Mouse (Mus musculus) forebrain, embryonic 15.5 days (tissue): ENCODE measurements around the gene Tti1. TPM values are rescaled to one million over a fixed set of nuclear protein-coding genes. Genes with fewer than 3 reads are reported as not detected.

Source experiments
- ATAC-seq: fragments of 200-750 bp; cut with Nextera tagmentation; replicated peaks from 2 replicates; pipeline ENCODE4 v1.8.0; 2017; ENCODE audit warnings: mild to moderate bottlenecking, moderate TSS enrichment, moderate library complexity
- H3K27ac ChIP-seq: fragments of 300-500 bp; sonication (generic); replicated peaks from 2 replicates; pipeline ENCODE4 v1.5.1; 2015; ENCODE audit warnings: mild to moderate bottlenecking, inconsistent platforms
- H3K27me3 ChIP-seq: fragments of 300-500 bp; sonication (generic); 2 replicates; pipeline ENCODE4 v1.6.1; 2015; ENCODE audit warnings: inconsistent platforms
- H3K36me3 ChIP-seq: fragments of 300-500 bp; sonication (generic); 2 replicates; pipeline ENCODE4 v1.6.1; 2015; ENCODE audit warnings: mild to moderate bottlenecking, inconsistent platforms
- H3K4me1 ChIP-seq: fragments of 300-500 bp; sonication (generic); 2 replicates; pipeline ENCODE4 v1.6.1; 2015; ENCODE audit warnings: inconsistent platforms
- H3K4me2 ChIP-seq: fragments of 300-500 bp; sonication (generic); replicated peaks from 2 replicates; pipeline ENCODE4 v1.6.1; 2015; ENCODE audit warnings: mild to moderate bottlenecking, inconsistent platforms
- H3K4me3 ChIP-seq: fragments of 300-500 bp; sonication (generic); 2 replicates; pipeline ENCODE4 v1.5.1; 2015; ENCODE audit warnings: mild to moderate bottlenecking, inconsistent platforms
- H3K9ac ChIP-seq: fragments of 300-500 bp; sonication (generic); replicated peaks from 2 replicates; pipeline ENCODE4 v1.6.1; 2015; ENCODE audit warnings: mild to moderate bottlenecking, inconsistent platforms
- H3K9me3 ChIP-seq: fragments of 300-500 bp; sonication (generic); 2 replicates; pipeline ENCODE4 v1.6.1; 2016; ENCODE audit warnings: inconsistent platforms
- WGBS: fragments of 180-500 bp; shearing (Covaris S2); methylation state at CpG from one replicate; pipeline ENCODE4 v1.1.7; 2015; ENCODE audit warnings: mixed read lengths; 5-methylcytosine and 5-hydroxymethylcytosine counted together
- polyA plus RNA-seq: library from polyadenylated mRNA; unstranded; fragments of >200 nt; fragmentation: Nextera tagmentation; extraction: Ambion mirVana; gene quantifications from 2 replicates; pipeline ENCODE4 v1.2.1, GENCODE M21; 2015

The Tti1 gene
- polyA plus RNA-seq, 1 experiment from 2014 or later = 21.3 TPM

DNA sequence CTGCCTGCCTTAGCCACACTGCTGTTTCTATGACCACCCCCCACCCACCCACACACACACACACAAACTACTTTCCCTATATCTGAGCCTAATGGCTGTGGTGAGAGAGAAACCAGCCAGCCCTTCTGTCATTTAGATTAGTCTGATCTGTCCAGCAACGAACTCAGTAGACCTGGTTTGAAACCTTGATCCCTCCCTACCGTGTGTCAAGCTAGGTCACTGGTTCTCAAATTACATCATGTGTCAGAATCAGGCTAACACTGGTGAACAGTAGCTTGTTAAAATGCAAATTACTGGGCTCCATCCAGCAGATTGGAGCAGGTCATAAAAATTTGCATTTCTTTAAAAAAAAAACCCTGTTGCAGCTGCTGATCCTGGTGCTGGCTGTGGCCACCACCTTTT, 70.5 kb downstream of the Tti1 start:
- Histone ChIP-seq H3K4me1 (peaks cover 28% of the 10 kb centered on the region), H3K9ac (no peak overlapping the region), H3K27ac (no peak overlapping the region), H3K27me3 (no peaks in the 10 kb centered on the region), H3K9me3 (no peaks in the 10 kb centered on the region), H3K4me3 (no peak overlapping the region), H3K36me3 (no peaks in the 10 kb centered on the region), H3K4me2 (no peak overlapping the region)
- 0 out of 2 replicates have a peak, but pooled peaks have one; percentile 53 for ATAC-seq
- 4% methylated on average over 2 of the region's 2 CpGs for WGBS

DNA sequence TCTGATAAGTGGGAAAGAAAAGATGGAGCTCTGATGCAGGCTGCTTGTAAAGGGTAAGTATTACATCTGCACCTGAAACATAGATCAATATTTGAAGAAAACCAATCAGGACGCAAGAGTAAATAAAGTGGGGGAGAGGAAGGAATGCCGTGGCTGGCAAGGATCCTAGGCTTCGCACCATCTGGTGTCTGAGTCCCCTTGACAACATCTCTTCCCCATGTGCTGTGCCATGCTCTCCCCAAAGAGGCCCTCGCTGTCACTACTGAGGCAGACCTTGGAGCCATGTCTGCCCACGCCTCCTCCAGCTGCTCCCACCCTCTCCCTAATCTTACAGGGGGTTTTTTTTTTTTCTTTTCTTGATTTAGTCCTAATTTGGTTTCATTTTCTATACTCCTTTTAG, 74.3 kb downstream of the Tti1 start:
- no peak; the same call in 1 of the 2 replicates for ATAC-seq
- Histone ChIP-seq H3K9ac (no peak overlapping the region), H3K4me1 (peaks cover 28% of the 10 kb centered on the region), H3K36me3 (no peaks in the 10 kb centered on the region), H3K27ac (peak overlapping the region; percentile 12; the same call in 1 of the 2 replicates), H3K4me3 (no peak overlapping the region), H3K4me2 (no peak overlapping the region), H3K9me3 (no peaks in the 10 kb centered on the region), H3K27me3 (no peaks in the 10 kb centered on the region)
- WGBS = 50% methylated on average over 5 of the region's 5 CpGs

DNA sequence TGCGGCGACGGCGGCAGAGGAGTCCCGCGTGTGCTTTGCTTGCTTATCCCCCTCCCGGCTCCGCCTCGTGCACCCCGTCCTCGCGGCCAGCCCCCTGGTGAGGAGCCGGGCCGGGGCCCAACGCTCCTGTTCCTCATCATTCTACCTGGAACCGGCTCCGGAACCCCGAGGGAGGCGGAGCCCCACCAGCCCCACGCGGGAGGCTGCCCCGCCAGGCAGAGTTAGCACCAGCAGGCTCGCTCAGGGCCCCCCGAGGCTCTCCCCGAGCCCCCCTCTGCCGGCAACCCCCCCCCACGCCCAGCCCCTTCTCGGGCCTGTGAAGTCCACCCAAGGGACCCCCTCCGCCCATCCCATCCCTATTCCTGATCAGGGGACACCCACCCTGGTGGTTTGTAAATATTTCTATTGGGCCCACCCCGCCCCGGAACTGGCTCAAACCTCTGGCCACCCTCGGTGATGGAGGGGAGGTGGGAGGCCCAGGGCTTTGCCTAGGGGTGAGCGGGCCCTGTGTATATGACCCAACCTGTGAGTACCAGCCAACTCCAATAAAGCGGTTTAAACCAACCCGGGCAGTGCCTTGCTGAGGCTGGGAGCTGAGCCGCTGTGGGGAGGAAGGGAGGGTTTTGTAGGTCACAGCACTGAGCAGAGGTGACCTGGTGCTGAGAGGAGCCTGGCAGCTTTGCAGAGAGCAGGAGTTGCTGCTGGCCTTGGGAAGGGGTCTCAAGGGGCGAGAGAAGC, 83.9 kb downstream of the Tti1 start:
- H3K9me3 ChIP-seq = no peaks in the 10 kb centered on the region
- peak overlapping the region; percentile 52 for H3K4me3 ChIP-seq
- H3K9ac ChIP-seq = peak overlapping the region; percentile 68
- peak overlapping the region; percentile 20; the same call in 1 of the 2 replicates for H3K27ac ChIP-seq
- 10% methylated on average over 37 of the region's 37 CpGs for WGBS
- peak; percentile 48 for ATAC-seq
- H3K4me1 ChIP-seq = peaks cover 29% of the 10 kb centered on the region
- no peaks in the 10 kb centered on the region for H3K36me3 ChIP-seq
- H3K4me2 ChIP-seq = peak overlapping the region; percentile 95
- peaks cover 19% of the 10 kb centered on the region; the same call in 1 of the 2 replicates for H3K27me3 ChIP-seq

DNA sequence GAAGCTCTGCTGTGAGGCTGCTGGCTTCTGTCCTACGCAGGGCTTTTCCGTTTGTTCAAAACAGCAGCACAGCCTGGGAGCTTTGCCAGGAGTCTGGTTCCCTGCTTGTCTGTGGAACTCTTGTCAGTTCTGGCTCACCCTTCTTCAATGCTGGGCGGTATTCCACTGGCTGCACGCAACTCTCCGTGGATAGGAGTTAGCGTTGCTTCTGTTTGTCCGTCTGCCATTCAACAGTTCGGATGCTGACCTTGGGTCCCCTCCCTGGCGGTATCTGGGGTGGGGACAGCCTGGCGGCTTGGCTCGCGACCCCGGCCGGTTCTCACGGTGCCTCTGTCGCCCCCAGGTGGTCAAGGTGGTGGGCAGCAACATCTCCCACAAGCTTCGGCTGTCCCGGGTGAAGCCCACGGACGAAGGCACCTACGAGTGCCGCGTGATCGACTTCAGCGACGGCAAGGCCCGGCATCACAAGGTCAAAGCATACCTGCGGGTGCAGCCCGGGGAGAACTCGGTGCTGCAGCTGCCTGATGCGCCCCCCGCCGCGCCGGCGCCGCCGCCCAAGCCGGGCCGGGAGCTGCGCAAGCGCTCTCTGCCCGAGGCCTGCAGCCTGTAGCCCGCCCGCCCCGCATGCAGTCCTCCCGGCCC, 84.6 kb downstream of the Tti1 start:
- H3K9ac ChIP-seq = peak overlapping the region; percentile 68
- H3K36me3 ChIP-seq = no peaks in the 10 kb centered on the region
- under 1% methylated on average over 47 of the region's 47 CpGs for WGBS
- no peaks in the 10 kb centered on the region for H3K9me3 ChIP-seq
- H3K27ac ChIP-seq = peak overlapping the region; percentile 20
- H3K27me3 ChIP-seq = peaks cover 19% of the 10 kb centered on the region; the same call in 1 of the 2 replicates
- peaks cover 29% of the 10 kb centered on the region for H3K4me1 ChIP-seq
- H3K4me2 ChIP-seq = peak overlapping the region; percentile 95
- ATAC-seq = peak; percentile 82
- H3K4me3 ChIP-seq = peak overlapping the region; percentile 52

DNA sequence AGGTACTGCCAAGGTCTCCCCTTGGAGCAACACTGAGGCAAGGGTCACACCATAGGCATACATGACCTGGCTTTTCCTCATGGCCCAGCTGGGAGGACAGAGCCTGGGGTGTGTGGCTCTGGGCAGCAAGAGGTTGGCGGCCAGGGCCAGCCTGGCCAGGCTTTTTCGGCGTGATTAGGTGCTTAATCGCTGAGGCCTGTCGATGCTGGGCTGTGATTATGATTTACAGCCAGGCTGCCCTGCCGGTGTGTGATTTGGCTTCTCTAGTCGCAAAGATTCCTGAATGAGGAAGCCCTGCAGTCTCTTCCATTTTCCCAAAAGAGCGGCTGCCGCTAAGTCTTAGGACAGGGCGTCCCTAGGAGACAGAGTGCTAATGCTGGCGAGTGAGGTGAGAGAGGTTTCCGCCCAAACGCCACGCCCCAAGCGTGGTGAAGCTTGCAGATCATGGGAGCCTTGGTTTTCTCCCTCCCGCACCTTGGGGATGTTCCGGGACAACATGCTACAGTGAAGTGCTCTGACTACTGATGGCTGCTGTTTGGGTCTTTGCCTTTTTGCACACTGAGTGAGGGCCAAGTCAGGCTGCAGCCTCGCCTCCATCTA, 87.5 kb downstream of the Tti1 start:
- Histone ChIP-seq H3K4me2 (peak overlapping the region; percentile 29), H3K27ac (no peak overlapping the region), H3K9ac (no peak overlapping the region), H3K27me3 (peaks cover 19% of the 10 kb centered on the region; the same call in 1 of the 2 replicates), H3K4me1 (peaks cover 32% of the 10 kb centered on the region), H3K4me3 (no peak overlapping the region), H3K9me3 (no peaks in the 10 kb centered on the region), H3K36me3 (no peaks in the 10 kb centered on the region)
- WGBS = 6% methylated on average over 18 of the region's 18 CpGs
- ATAC-seq = no peak

DNA sequence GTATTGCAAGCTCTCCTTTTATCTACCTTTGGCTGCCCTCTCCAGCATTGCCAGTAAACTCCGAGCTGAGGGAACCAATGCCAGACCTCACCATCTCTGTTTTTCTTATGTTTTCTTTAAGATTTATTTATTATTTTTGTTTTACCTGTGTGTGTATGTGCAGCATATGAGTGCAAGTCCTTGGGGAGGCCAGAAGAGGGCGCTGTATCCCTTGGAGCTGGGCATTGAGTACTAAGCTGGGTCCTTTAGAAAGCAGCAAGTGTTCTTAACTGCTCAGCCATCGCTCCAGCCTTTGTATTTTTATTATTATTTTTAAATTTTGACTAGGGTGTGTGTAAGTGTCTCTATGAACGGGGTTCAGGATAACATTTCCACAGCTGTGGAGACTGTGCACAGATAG, 91.6 kb downstream of the Tti1 start:
- Histone ChIP-seq H3K4me2 (no peak overlapping the region), H3K4me1 (peaks cover 16% of the 10 kb centered on the region), H3K9ac (no peak overlapping the region), H3K4me3 (no peak overlapping the region), H3K36me3 (no peaks in the 10 kb centered on the region), H3K27me3 (peaks cover 15% of the 10 kb centered on the region; the same call in 1 of the 2 replicates), H3K9me3 (no peaks in the 10 kb centered on the region), H3K27ac (no peak overlapping the region)
- 85% methylated on average over 4 of the region's 4 CpGs for WGBS
- no peak for ATAC-seq

DNA sequence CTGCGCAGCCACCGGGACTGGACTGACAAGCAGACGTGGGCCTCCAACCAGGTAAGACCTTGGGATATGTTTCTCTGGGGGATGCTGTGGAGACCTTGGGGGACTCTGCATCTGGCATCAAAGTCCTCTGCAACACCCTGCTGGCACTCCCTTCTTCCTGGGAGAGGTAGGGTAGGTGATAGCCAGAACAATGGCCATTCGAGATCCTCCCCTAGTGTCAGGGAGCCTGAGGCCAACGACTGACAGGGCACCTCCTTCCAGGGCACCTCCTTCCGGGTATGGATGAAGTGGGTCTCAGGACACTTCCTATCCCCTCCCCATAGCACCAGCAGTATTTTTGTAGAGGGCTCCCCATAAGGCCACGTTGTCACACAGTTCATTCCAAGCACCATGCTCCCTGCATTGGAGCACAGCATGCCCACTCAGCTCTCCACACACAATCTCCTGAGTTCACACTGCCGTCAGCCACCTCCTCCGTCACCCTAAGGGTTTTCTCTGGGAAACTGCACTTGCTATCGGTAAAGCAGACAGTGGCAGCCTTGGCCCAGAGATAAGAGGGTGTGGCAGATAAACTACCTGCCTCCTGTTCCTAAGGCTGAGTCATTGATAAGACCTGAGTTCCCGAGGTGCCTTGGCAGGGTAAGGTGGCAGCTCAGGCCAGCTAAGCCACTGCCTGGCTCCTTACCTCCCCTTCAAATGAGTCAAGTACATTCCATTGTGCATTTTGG, 92.6 kb downstream of the Tti1 start:
- no peak for ATAC-seq
- Histone ChIP-seq H3K36me3 (no peaks in the 10 kb centered on the region), H3K4me3 (no peak overlapping the region), H3K9me3 (no peaks in the 10 kb centered on the region), H3K4me2 (no peak overlapping the region), H3K9ac (no peak overlapping the region), H3K27me3 (peaks cover 7% of the 10 kb centered on the region; the same call in 1 of the 2 replicates), H3K27ac (no peak overlapping the region), H3K4me1 (peaks cover 5% of the 10 kb centered on the region)
- WGBS = 74% methylated on average over 11 of the region's 11 CpGs

DNA sequence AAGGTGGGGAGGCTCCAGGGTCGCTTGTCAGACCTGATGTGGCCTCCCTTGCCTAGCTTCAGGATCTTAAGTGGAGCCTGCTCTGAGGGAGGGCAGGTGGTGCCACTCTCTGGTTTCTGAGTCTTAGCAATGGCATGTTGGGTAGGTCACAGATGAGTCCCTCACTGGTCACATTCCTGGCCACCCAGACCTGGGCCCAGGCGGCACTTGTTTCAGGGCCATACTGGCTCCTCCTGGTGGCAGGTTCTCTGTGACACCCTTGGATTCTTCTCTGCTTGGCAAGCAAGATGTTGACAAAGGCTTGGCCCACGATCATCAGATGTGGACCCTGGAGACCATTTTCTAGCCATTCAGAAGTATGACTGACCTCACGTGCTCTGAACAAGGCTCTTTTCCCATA, 95.6 kb downstream of the Tti1 start:
- no peaks in the 10 kb centered on the region for H3K27me3 ChIP-seq
- peaks cover 5% of the 10 kb centered on the region for H3K4me1 ChIP-seq
- H3K4me3 ChIP-seq = no peak overlapping the region
- H3K36me3 ChIP-seq = no peaks in the 10 kb centered on the region
- H3K27ac ChIP-seq = no peak overlapping the region
- no peak overlapping the region for H3K4me2 ChIP-seq
- no peak overlapping the region for H3K9ac ChIP-seq
- ATAC-seq = no peak
- H3K9me3 ChIP-seq = no peaks in the 10 kb centered on the region
- WGBS = 81% methylated on average over 4 of the region's 4 CpGs

Other genes starting within 250 kb of the Tti1 start
- 7.7 and 8.4 TPM in 2 replicates for gene Vstm2l, start 113.8 kb downstream of the Tti1 start, polyA plus RNA-seq
- gene Rprd1b, start 64 bp upstream of the Tti1 start, polyA plus RNA-seq = 38.9 and 44.1 TPM in 2 replicates
- gene Tgm2, start 118.0 kb upstream of the Tti1 start, polyA plus RNA-seq = 4.7 and 5.0 TPM in 2 replicates
- gene D630003M21Rik, start 200.8 kb upstream of the Tti1 start, polyA plus RNA-seq = 1.7 and 2.4 TPM in 2 replicates
- gene Bpi, start 229.7 kb upstream of the Tti1 start, polyA plus RNA-seq = not detected in 2 replicates